Mouse (Mus musculus): ENCODE results near the gene Hrg. TPM values are rescaled to one million over a fixed set of nuclear protein-coding genes. Genes with fewer than 3 reads are reported as not detected.
"Not testable (repeated sequence)": the region's sequence is repeated elsewhere in the genome, so short reads cannot be mapped to it uniquely, and the experiment has no call there.

Hrg gene
- polyA plus RNA-seq, 1 experiment: not detected

- H3K4me3 ChIP-seq (replicated peaks; ENCODE audit: insufficient read depth, low read depth, low read length): no peak overlapping the region
- no peak for DNase-seq
- TF ChIP-seq CTCF (IDR thresholded peaks at IDR 0.05; ENCODE audit: borderline replicate concordance, insufficient read depth, low read depth, low read length) (no peak), POLR2A (IDR thresholded peaks at IDR 0.05; ENCODE audit: borderline replicate concordance, insufficient read depth, low read length) (no peak)
- H3K27ac ChIP-seq (ENCODE audit: insufficient read depth, low read length): no peak overlapping the region
- H3K27me3 ChIP-seq (ENCODE audit: control insufficient read depth, insufficient read depth, low read length): no peaks in the 10 kb centered on the region
- no peaks in the 10 kb centered on the region for H3K4me1 ChIP-seq (ENCODE audit: control insufficient read depth, insufficient read depth, low read length)
Measured at GRCm38 (mm10) chr16:22963293-22963692, 12.4 kb downstream of the Hrg start.

- H3K4me3 ChIP-seq (replicated peaks; ENCODE audit: insufficient read depth, low read depth, low read length): no peak overlapping the region
- WGBS: 74% methylated on average over 1 of the region's 1 CpGs
- no peak overlapping the region for H3K27ac ChIP-seq (ENCODE audit: insufficient read depth, low read length)
- H3K4me1 ChIP-seq (ENCODE audit: control insufficient read depth, insufficient read depth, low read length): no peaks in the 10 kb centered on the region
- no peaks in the 10 kb centered on the region for H3K27me3 ChIP-seq (ENCODE audit: control insufficient read depth, insufficient read depth, low read length)
- TF ChIP-seq CTCF (IDR thresholded peaks at IDR 0.05; ENCODE audit: borderline replicate concordance, insufficient read depth, low read depth, low read length) (no peak), POLR2A (IDR thresholded peaks at IDR 0.05; ENCODE audit: borderline replicate concordance, insufficient read depth, low read length) (no peak)
- no peak for DNase-seq
Measured at GRCm38 (mm10) chr16:22967383-22968030, 16.6 kb downstream of the Hrg start.

- not testable (repeated sequence) for H3K27ac ChIP-seq (ENCODE audit: insufficient read depth, low read length); H3K27me3 ChIP-seq (ENCODE audit: control insufficient read depth, insufficient read depth, low read length); H3K4me3 ChIP-seq (replicated peaks; ENCODE audit: insufficient read depth, low read depth, low read length); DNase-seq; H3K4me1 ChIP-seq (ENCODE audit: control insufficient read depth, insufficient read depth, low read length)
- 85% methylated on average over 3 of the region's 3 CpGs for WGBS
Measured at GRCm38 (mm10) chr16:22996951-22997350, 46.1 kb downstream of the Hrg start.

Other genes starting within 250 kb of the Hrg start
- gene Crygs, start 139.5 kb upstream of the Hrg start, polyA plus RNA-seq (2012; rRNA removed): 0.38 TPM in 2 replicates
- 20.2 and 21.5 TPM in 2 replicates for gene Tbccd1, start 93.4 kb upstream of the Hrg start, polyA plus RNA-seq (2012; rRNA removed)
- 41.3 and 44.8 TPM in 2 replicates for gene Dnajb11, start 93.2 kb upstream of the Hrg start, polyA plus RNA-seq (2012; rRNA removed)
- not detected in 2 replicates for gene Ahsg, start 59.8 kb upstream of the Hrg start, polyA plus RNA-seq (2012; rRNA removed)
- 0.10 TPM in 1 of 2 replicates, not detected in the other for gene Fetub, start 32.7 kb upstream of the Hrg start, polyA plus RNA-seq (2012; rRNA removed)
- gene Kng2, start 78.4 kb downstream of the Hrg start, polyA plus RNA-seq (2012; rRNA removed): not detected in 2 replicates
- gene Kng1, start 106.8 kb downstream of the Hrg start, polyA plus RNA-seq (2012; rRNA removed): not detected in 2 replicates
- 737 and 742 TPM in 2 replicates for gene Eif4a2, start 156.4 kb downstream of the Hrg start, polyA plus RNA-seq (2012; rRNA removed)
- gene Rfc4, start 176.7 kb downstream of the Hrg start, polyA plus RNA-seq (2012; rRNA removed): 2.1 and 2.5 TPM in 2 replicates
- gene Adipoq, start 195.5 kb downstream of the Hrg start, polyA plus RNA-seq (2012; rRNA removed): 0.33 TPM in 1 of 2 replicates, not detected in the other

Data from cerebellum, adult 2 months (tissue).